8 mouse cellular contexts compared by ENCODE assay signal in genomic region chr7:12998851-12999250, GRCm38 (mm10). TPM values are rescaled to one million over a fixed set of nuclear protein-coding genes. Genes with fewer than 3 reads are reported as not detected.
DNase-seq lines count a peak whose midpoint lies in the region; ATAC-seq and TF ChIP-seq lines count a peak whose summit lies in the region.

Trim28 (plus strand) TSS chr7:12999114.

- intact Hi-C loops in heart, adult 2 months (cut with DNase I): no loop called here

- ATAC-seq in inflammation-experienced regulatory T-cells, adult 6 months: no peak

- no peak for TF ChIP-seq POLR2A in heart, adult 2 months (IDR thresholded peaks at IDR 0.05; ENCODE audit: insufficient read depth, low read depth, low read length)

- no peak for DNase-seq in heart, adult 2 months
- no peak for DNase-seq in heart, adult 11 months
- DNase-seq in adrenal gland, postnatal 10 days: no peak
- no peak for DNase-seq in gastrocnemius, adult 8-10 months (ENCODE audit: low spot score in 2 of 2)
- no peak for DNase-seq in frontal cortex, postnatal 10 days (ENCODE audit: low spot score in 2 of 2)
- no peak for DNase-seq in Muller cell, postnatal 12 days (ENCODE audit: inconsistent ontology term)

- H3K4me3 ChIP-seq in heart, adult 2 months: no peak within 1 kb of the TSS
- no peak within 1 kb of the TSS for H3K4me3 ChIP-seq in megakaryocyte, embryonic 14.5 days (replicated peaks)

- no peaks in the 10 kb centered on the region for H3K36me3 ChIP-seq in heart, adult 2 months (ENCODE audit: control insufficient read depth, insufficient read depth, low read length)
- H3K36me3 ChIP-seq in megakaryocyte, embryonic 14.5 days (replicated peaks; ENCODE audit: low read length): peaks cover 1% of the 10 kb centered on the region

- no peak for TF ChIP-seq CTCF in heart, adult 2 months (IDR thresholded peaks at IDR 0.05)

- H3K9ac ChIP-seq in heart, adult 2 months (ENCODE audit: low read depth, low read length): no peak within 1 kb of the TSS

- H3K27ac ChIP-seq in heart, adult 2 months: no peak within 1 kb of the TSS

- 82% methylated on average over 3 of the region's 3 CpGs for WGBS in heart, adult 2 months

- H3K4me1 ChIP-seq in heart, adult 2 months (ENCODE audit: control insufficient read depth, insufficient read depth, low read length): no peaks in the 10 kb centered on the region
- no peaks in the 10 kb centered on the region for H3K4me1 ChIP-seq in megakaryocyte, embryonic 14.5 days

- no peaks in the 10 kb centered on the region for H3K79me2 ChIP-seq in heart, adult 2 months (replicated peaks; ENCODE audit: control insufficient read depth, insufficient read depth, low read length)

- no peaks in the 10 kb centered on the region for H3K27me3 ChIP-seq in heart, adult 2 months (ENCODE audit: control insufficient read depth, insufficient read depth, low read length)
- H3K27me3 ChIP-seq in megakaryocyte, embryonic 14.5 days (replicated peaks): peaks cover 10% of the 10 kb centered on the region

- no peak for TF ChIP-seq EP300 in heart, adult 2 months (IDR thresholded peaks at IDR 0.05; ENCODE audit: insufficient read depth, low read depth, low read length)

- no peaks in the 10 kb centered on the region for H3K9me3 ChIP-seq in megakaryocyte, embryonic 14.5 days

RNA-seq across cellular contexts. Expression of gene Trim28, which starts in this region (rescaled TPM):
- 10 to 100 TPM; 83.8 to 86.0 TPM for total RNA-seq in heart, adult 2 months (2021)
- polyA plus RNA-seq in heart, adult 2 months (2012; rRNA removed): 139 and 195 TPM in 2 replicates
- total RNA-seq in adrenal gland, postnatal 10 days (2021): 100 to 1,000 TPM; 218 to 247 TPM
- 10 to 100 TPM; 58.7 to 75.7 (median 62.7) TPM for total RNA-seq in gastrocnemius, adult 8-10 months (2022)
- 10 to 100 TPM; 42.1 to 76.8 (median 57.0) TPM for polyA plus RNA-seq in inflammation-experienced regulatory T-cells, adult 6 months (2017; shearing (Covaris generic))
- polyA plus RNA-seq in megakaryocyte, embryonic 14.5 days (2012; ENCODE audit: insufficient read depth, low replicate concordance): 55.5 and 236 TPM in 2 replicates
